Mouse (Mus musculus) E14TG2a.4 (cell line): ENCODE results near the gene Tamm41.

ENCODE experiments used
- CTCF ChIP-seq: conservative IDR thresholded peaks from 2 replicates; pipeline ENCODE4 v1.5.1; 2014; ENCODE audit warnings: low read length
- NANOG ChIP-seq: IDR thresholded peaks from 2 replicates; pipeline ENCODE4 v1.6.1; 2014; ENCODE audit warnings: borderline replicate concordance, low read length, mixed read lengths

- no peak for TF ChIP-seq CTCF
- TF ChIP-seq NANOG, result no peak
Measured at GRCm38 (mm10) chr6:114993659-114994058, 44.0 kb downstream of the Tamm41 start.
